Mouse (Mus musculus) heart, adult 2 months (tissue): ENCODE measurements at regions not wholly inside any gene's neighbourhood (a gene's known extent, or its start where the extent isn't known, plus 50 kb on each side); places are given as distances from the start of the nearest gene placed in this dataset.

ENCODE experiments used
- CTCF ChIP-seq: fragments of 200-600 bp; IDR thresholded peaks from 2 replicates; pipeline ENCODE4 v1.8.1; 2022; ENCODE audit warnings: antibody characterized with exemption, mild to moderate bottlenecking, moderate library complexity
- POLR2A ChIP-seq: fragments of 200-500 bp; IDR thresholded peaks from 2 replicates; pipeline ENCODE4 v1.6.1; 2011; ENCODE audit warnings: mild to moderate bottlenecking, low read depth, low read length, control low read depth; ENCODE audit not compliant: insufficient read depth

- TF ChIP-seq CTCF (no peak), POLR2A (no peak)
Observed at GRCm38 (mm10) chr15:61395296-61395826, 472.5 kb upstream of the A1bg start.
